Mouse (Mus musculus) small intestine, adult 2 months (tissue): Measurements from ENCODE around the gene Rab37.

Experiments used
- CTCF ChIP-seq: fragments of 200-500 bp; IDR thresholded peaks from 2 replicates; pipeline ENCODE4 v1.5.1; 2012; ENCODE audit warnings: low read depth, mild to moderate bottlenecking, control low read depth, inconsistent platforms, low read length, moderate library complexity, mixed read lengths; ENCODE audit not compliant: insufficient replicate concordance, insufficient read length; ENCODE audit errors: extremely low read depth
- POLR2A ChIP-seq: fragments of 200-500 bp; IDR thresholded peaks from 2 replicates; pipeline ENCODE4 v1.6.1; 2012; ENCODE audit warnings: low read depth, mild to moderate bottlenecking, control low read depth, inconsistent platforms, low read length, moderate library complexity

GRCm38 (mm10) chr11:115052991-115053390 is 38.2 kb upstream of the Rab37 start:
- TF ChIP-seq POLR2A (no peak), CTCF (no peak)
